Mouse (Mus musculus): ENCODE measurements around the gene Ric8b. TPM values are rescaled to one million over a fixed set of nuclear protein-coding genes. Genes with fewer than 3 reads are reported as not detected.

Ric8b gene
- polyA plus RNA-seq, 1 experiment from 2014 or later, result 17.8 TPM

DNA sequence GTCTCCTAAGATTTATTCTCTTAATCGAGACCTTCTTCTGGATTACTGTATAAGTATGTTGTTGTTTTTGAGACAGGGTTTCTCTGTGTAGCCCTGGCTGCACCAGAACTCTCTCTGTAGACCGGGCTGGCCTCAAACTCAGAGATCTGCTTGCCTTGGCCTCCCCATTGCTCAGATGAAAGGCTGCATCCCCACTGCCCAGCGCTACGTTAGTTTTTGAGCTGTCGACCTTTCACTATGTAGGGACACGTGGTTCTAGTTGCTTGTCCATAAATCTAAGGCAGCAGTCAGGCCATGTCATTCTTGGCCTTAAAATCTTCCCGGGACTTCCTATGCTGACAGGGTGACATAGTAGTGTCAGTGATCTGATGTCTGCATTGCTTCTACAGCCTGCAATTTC, 8.9 kb downstream of the Ric8b start:
- H3K27me3 ChIP-seq (ENCODE audit: control insufficient read depth, insufficient read depth, low read depth, low read length), result no peaks in the 10 kb centered on the region
- 65% methylated on average over 7 of the region's 7 CpGs for WGBS
- no peak for ATAC-seq (ENCODE audit: low read depth)

DNA sequence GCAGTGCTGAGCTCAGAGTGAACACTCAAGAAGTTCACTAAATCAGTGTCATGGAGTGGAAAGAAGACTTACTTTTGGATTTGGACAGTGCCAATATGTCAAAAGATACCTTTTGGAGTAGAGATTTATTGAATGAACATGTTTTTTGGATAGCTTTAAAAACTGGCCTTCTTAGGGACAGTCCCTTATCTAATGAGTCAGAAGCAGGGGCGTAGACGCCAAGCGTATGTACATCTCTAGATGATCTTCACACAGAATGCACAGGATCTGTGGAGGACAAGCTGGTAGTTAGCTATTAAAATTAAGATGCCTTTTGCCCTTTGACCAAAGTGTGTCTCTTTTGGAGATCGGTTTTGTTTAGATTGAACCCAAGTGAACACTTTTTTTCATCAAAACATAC, 9.5 kb downstream of the Ric8b start:
- no peak for ATAC-seq (ENCODE audit: low read depth)
- H3K4me2 ChIP-seq (ENCODE audit: low read depth, low read length), result no peak overlapping the region
- no peaks in the 10 kb centered on the region for H3K27me3 ChIP-seq (ENCODE audit: control insufficient read depth, insufficient read depth, low read depth, low read length)
- no peak overlapping the region for H3K9ac ChIP-seq (ENCODE audit: low read length)
- H3K27ac ChIP-seq (ENCODE audit: low read length), result no peak overlapping the region
- no peaks in the 10 kb centered on the region for H3K4me1 ChIP-seq (replicated peaks; ENCODE audit: control insufficient read depth, insufficient read depth, low read length)
- no peaks in the 10 kb centered on the region for H3K9me3 ChIP-seq (ENCODE audit: control insufficient read depth, low read length)
- H3K4me3 ChIP-seq (ENCODE audit: low read length), result no peak overlapping the region
- WGBS, result 88% methylated on average over 4 of the region's 4 CpGs
- 0 out of 2 replicates have a peak, but pooled peaks cover 2% of the 10 kb centered on the region for H3K36me3 ChIP-seq (ENCODE audit: control insufficient read depth, insufficient read depth, low read length)

More for the DNA sequence above, 8.9 kb downstream of the Ric8b start:
- Histone ChIP-seq H3K27ac (ENCODE audit: low read length) (no peak overlapping the region), H3K4me3 (ENCODE audit: low read length) (no peak overlapping the region), H3K9me3 (ENCODE audit: control insufficient read depth, low read length) (no peaks in the 10 kb centered on the region), H3K4me1 (replicated peaks; ENCODE audit: control insufficient read depth, insufficient read depth, low read length) (no peaks in the 10 kb centered on the region), H3K9ac (ENCODE audit: low read length) (no peak overlapping the region), H3K36me3 (ENCODE audit: control insufficient read depth, insufficient read depth, low read length) (0 out of 2 replicates have a peak, but pooled peaks cover 2% of the 10 kb centered on the region), H3K4me2 (ENCODE audit: low read depth, low read length) (no peak overlapping the region)

DNA sequence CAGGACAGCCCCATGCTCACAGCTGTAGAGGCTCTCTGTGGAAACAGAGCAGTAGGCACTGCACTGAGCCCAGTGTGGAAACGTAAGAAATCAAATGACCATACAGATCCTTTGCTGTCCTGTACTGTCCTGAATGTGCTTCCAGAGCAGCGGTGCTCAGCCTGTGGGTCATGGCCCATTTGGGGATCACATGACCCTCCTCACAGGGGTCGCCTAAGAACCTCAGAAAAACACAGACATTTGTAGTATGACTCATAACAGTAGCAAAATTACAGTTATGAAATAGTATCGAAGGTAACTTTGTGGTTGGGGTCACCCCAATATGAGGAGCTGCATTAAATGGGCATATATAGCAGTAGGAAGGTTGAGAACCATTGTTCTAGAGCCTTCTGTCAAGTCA, 11.0 kb downstream of the Ric8b start:
- no peak for ATAC-seq (ENCODE audit: low read depth)
- H3K9me3 ChIP-seq (ENCODE audit: control insufficient read depth, low read length), result no peaks in the 10 kb centered on the region
- no peaks in the 10 kb centered on the region for H3K27me3 ChIP-seq (ENCODE audit: control insufficient read depth, insufficient read depth, low read depth, low read length)
- no peak overlapping the region for H3K27ac ChIP-seq (ENCODE audit: low read length)
- 0 out of 2 replicates have a peak, but pooled peaks cover 2% of the 10 kb centered on the region for H3K36me3 ChIP-seq (ENCODE audit: control insufficient read depth, insufficient read depth, low read length)
- peaks cover 6% of the 10 kb centered on the region; the same call in 1 of the 2 replicates for H3K4me1 ChIP-seq (replicated peaks; ENCODE audit: control insufficient read depth, insufficient read depth, low read length)
- WGBS, result 85% methylated on average over 4 of the region's 4 CpGs
- H3K9ac ChIP-seq (ENCODE audit: low read length), result no peak overlapping the region
- no peak overlapping the region for H3K4me2 ChIP-seq (ENCODE audit: low read depth, low read length)
- no peak overlapping the region for H3K4me3 ChIP-seq (ENCODE audit: low read length)

DNA sequence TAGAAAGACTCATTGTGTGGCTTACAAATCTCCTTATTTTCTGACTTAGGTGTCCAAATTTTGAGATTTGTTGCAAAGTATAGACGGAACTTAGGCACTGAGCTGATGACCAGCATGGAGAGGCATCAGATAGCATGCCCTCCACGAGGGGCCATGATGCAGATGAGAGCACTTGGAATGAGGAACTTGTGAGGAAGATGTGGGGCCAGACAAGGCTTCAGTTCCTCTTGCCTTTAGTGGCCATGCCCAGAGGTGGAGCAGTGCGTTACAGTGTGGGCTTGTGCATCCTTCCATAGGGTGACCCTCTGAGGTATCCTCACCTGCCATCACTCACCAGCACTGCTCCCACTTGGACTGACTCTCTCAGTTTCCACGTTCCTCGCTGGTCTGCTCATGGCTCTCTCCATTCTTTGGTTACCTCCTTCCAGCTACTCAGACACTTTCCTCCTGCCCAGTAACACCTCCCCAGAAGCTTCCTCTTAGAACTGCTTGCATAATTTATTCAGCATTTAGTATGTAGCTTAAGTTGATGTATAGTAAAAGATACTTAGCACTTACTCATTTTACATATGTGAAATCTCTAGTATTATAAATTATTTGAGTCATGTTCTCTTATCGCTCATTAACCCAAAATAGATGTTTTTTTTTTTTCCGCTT, 18.3 kb downstream of the Ric8b start:
- no peaks in the 10 kb centered on the region for H3K36me3 ChIP-seq (ENCODE audit: control insufficient read depth, insufficient read depth, low read length)
- H3K27ac ChIP-seq (ENCODE audit: low read length), result no peak overlapping the region
- H3K9me3 ChIP-seq (ENCODE audit: control insufficient read depth, low read length), result no peaks in the 10 kb centered on the region
- ATAC-seq (ENCODE audit: low read depth), result no peak
- H3K4me2 ChIP-seq (ENCODE audit: low read depth, low read length), result no peak overlapping the region
- no peak overlapping the region for H3K4me3 ChIP-seq (ENCODE audit: low read length)
- 76% methylated on average over 7 of the region's 7 CpGs for WGBS
- H3K9ac ChIP-seq (ENCODE audit: low read length), result no peak overlapping the region
- H3K4me1 ChIP-seq (replicated peaks; ENCODE audit: control insufficient read depth, insufficient read depth, low read length), result peaks cover 6% of the 10 kb centered on the region; the same call in 1 of the 2 replicates
- H3K27me3 ChIP-seq (ENCODE audit: control insufficient read depth, insufficient read depth, low read depth, low read length), result no peaks in the 10 kb centered on the region

DNA sequence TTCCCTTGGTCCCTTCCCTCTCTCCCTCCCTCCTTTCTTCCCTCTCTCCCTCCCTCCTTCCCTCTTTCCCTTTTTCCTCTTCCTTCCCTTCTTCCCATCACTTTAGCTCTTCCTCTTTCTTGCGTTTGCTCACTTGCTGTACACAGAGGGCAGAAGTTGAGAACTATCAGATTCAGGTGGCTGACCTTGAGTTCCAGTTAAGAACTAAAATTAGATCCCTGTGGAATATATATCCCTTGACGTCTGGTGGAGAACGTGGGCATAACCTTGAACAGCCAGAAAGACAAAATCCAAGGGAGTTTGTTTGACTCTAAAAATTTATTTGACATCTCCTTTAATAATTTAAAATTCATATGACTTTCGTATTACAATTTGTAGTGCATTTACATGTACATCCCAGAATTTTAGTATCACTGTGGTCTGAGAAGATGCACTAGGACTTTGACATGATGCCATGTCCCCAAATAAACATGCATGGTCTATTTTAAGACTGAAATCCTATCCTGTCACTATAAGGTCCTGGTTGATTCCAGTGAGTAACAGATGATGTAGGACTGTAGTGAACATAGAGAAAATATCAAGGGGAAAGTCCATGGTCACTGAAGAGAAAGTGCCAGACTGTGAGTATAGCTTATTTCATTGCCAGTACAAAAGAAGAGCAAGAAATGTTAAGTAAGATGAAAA, 19.6 kb downstream of the Ric8b start:
- H3K27ac ChIP-seq (ENCODE audit: low read length), result no peak overlapping the region
- H3K9ac ChIP-seq (ENCODE audit: low read length), result no peak overlapping the region
- WGBS, result 62% methylated on average over 4 of the region's 4 CpGs
- no peaks in the 10 kb centered on the region for H3K36me3 ChIP-seq (ENCODE audit: control insufficient read depth, insufficient read depth, low read length)
- H3K4me3 ChIP-seq (ENCODE audit: low read length), result no peak overlapping the region
- ATAC-seq (ENCODE audit: low read depth), result no peak
- H3K4me2 ChIP-seq (ENCODE audit: low read depth, low read length), result no peak overlapping the region
- H3K4me1 ChIP-seq (replicated peaks; ENCODE audit: control insufficient read depth, insufficient read depth, low read length), result peaks cover 6% of the 10 kb centered on the region; the same call in 1 of the 2 replicates
- no peaks in the 10 kb centered on the region for H3K9me3 ChIP-seq (ENCODE audit: control insufficient read depth, low read length)
- H3K27me3 ChIP-seq (ENCODE audit: control insufficient read depth, insufficient read depth, low read depth, low read length), result no peaks in the 10 kb centered on the region

DNA sequence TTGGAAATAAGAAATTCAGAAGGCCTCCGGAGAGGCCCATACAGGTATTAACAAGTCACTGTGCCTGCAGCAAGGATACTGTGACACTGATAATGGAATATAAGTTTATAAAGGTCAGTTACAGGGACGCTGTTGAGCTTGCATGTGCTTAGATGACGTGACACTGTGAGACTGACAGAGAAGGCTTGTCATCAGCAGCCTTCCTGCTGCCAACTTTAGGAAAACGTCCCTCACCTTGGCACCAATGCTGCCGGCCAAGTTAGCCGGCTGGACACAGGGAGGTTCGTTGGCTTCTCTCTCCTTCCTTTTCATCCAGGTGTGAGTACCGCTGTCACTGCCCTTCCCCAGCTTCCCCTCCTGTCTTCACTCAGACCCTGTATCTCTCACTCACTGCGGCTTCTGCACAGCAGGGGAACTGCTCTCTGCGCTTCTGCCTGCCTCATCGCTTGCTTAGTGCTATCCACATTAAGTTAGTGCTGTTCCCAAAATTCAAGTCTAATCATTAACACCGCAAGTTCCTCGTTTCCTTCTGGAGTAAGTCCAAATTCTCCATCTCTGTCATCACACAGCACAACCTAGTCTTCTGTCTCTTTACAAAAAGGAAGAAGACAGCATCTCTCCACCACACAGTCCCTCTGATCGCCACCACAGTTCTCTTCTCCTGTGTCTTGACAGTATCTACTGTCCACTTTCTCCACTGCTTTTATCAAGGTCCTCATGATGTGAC, 20.8 kb downstream of the Ric8b start:
- Histone ChIP-seq H3K9ac (ENCODE audit: low read length) (no peak overlapping the region), H3K4me3 (ENCODE audit: low read length) (no peak overlapping the region), H3K4me2 (ENCODE audit: low read depth, low read length) (no peak overlapping the region), H3K27ac (ENCODE audit: low read length) (no peak overlapping the region), H3K4me1 (replicated peaks; ENCODE audit: control insufficient read depth, insufficient read depth, low read length) (no peaks in the 10 kb centered on the region), H3K36me3 (ENCODE audit: control insufficient read depth, insufficient read depth, low read length) (no peaks in the 10 kb centered on the region), H3K27me3 (ENCODE audit: control insufficient read depth, insufficient read depth, low read depth, low read length) (no peaks in the 10 kb centered on the region), H3K9me3 (ENCODE audit: control insufficient read depth, low read length) (no peaks in the 10 kb centered on the region)
- ATAC-seq (ENCODE audit: low read depth), result no peak
- WGBS, result 69% methylated on average over 14 of the region's 14 CpGs

DNA sequence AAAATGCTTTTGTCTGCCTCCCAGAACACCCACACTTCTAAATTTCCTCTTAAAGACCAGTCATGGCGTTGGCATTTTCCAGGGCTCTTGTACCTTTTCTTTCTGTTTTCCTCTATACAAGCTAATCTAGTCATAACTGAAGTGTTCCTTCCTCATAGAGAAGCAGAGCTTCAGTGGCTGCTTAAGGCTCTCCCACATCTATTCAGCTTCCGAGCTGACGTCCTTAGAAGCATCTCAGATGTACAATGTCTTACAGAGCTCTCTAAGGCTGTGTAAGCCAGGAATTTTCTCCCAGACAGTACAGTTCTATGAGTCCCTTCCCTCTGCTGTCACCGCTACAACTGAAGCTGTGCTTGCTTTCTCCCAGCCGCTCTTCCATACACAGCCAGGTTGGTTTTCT, 21.5 kb downstream of the Ric8b start:
- no peak overlapping the region for H3K4me3 ChIP-seq (ENCODE audit: low read length)
- ATAC-seq (ENCODE audit: low read depth), result no peak
- no peak overlapping the region for H3K4me2 ChIP-seq (ENCODE audit: low read depth, low read length)
- no peaks in the 10 kb centered on the region for H3K9me3 ChIP-seq (ENCODE audit: control insufficient read depth, low read length)
- no peak overlapping the region for H3K9ac ChIP-seq (ENCODE audit: low read length)
- H3K36me3 ChIP-seq (ENCODE audit: control insufficient read depth, insufficient read depth, low read length), result no peaks in the 10 kb centered on the region
- H3K27ac ChIP-seq (ENCODE audit: low read length), result no peak overlapping the region
- no peaks in the 10 kb centered on the region for H3K27me3 ChIP-seq (ENCODE audit: control insufficient read depth, insufficient read depth, low read depth, low read length)
- H3K4me1 ChIP-seq (replicated peaks; ENCODE audit: control insufficient read depth, insufficient read depth, low read length), result no peaks in the 10 kb centered on the region
- WGBS, result 90% methylated on average over 5 of the region's 5 CpGs

DNA sequence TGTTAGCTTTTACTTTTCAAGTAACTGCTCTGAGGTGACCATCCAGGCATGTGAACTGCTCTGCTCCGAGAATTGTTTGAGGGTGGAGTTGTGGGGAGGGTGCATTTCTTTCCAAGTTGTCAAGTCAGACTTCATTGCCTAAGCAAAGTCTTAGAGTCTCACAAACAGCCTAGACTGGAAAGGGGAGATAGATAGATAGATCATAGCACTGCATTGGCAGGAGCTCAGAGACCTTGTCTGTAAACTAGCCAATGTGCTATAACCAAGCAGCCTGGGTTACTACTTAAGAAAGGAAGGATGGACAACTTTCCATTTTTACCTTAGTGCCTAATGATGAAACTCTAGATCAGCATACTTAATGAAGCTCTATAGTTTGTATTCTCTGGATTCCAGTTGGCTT, 22.9 kb downstream of the Ric8b start:
- Histone ChIP-seq H3K9ac (ENCODE audit: low read length) (no peak overlapping the region), H3K36me3 (ENCODE audit: control insufficient read depth, insufficient read depth, low read length) (no peaks in the 10 kb centered on the region), H3K4me3 (ENCODE audit: low read length) (no peak overlapping the region), H3K9me3 (ENCODE audit: control insufficient read depth, low read length) (no peaks in the 10 kb centered on the region), H3K27ac (ENCODE audit: low read length) (no peak overlapping the region), H3K4me1 (replicated peaks; ENCODE audit: control insufficient read depth, insufficient read depth, low read length) (no peaks in the 10 kb centered on the region), H3K27me3 (ENCODE audit: control insufficient read depth, insufficient read depth, low read depth, low read length) (no peaks in the 10 kb centered on the region), H3K4me2 (ENCODE audit: low read depth, low read length) (no peak overlapping the region)
- 70% methylated on average over 1 of the region's 1 CpGs for WGBS
- no peak for ATAC-seq (ENCODE audit: low read depth)

DNA sequence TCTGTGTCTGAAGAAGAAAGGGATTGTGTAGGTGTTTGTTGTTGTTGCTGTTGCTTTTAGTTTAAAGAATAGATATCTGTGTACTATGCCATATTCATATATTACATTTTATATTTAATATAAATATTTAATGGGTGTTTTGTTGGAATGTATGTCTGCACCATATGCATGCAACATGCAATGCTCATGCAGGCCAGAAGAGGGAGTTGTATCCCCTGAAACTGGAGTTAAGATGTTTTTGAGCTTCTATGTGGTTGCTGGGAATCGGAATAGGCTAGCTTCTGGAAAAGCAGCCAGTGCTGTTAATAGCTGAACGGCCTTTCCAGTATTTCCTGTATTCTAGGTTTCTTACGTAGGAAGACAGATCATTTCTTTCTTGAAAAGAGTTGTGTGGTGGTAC, 28.3 kb downstream of the Ric8b start:
- WGBS, result 92% methylated on average over 3 of the region's 3 CpGs
- Histone ChIP-seq H3K4me2 (ENCODE audit: low read depth, low read length) (no peak overlapping the region), H3K27ac (ENCODE audit: low read length) (no peak overlapping the region), H3K4me3 (ENCODE audit: low read length) (no peak overlapping the region), H3K9ac (ENCODE audit: low read length) (no peak overlapping the region), H3K9me3 (ENCODE audit: control insufficient read depth, low read length) (no peaks in the 10 kb centered on the region), H3K36me3 (ENCODE audit: control insufficient read depth, insufficient read depth, low read length) (peaks cover 12% of the 10 kb centered on the region), H3K4me1 (replicated peaks; ENCODE audit: control insufficient read depth, insufficient read depth, low read length) (peaks cover 18% of the 10 kb centered on the region), H3K27me3 (ENCODE audit: control insufficient read depth, insufficient read depth, low read depth, low read length) (no peaks in the 10 kb centered on the region)
- ATAC-seq (ENCODE audit: low read depth), result no peak

Measured in lung, embryonic 16.5 days (tissue).